Mouse (Mus musculus): ENCODE results near the gene Nuak1.

Gene Nuak1

GRCm38 (mm10) chr10:84447411-84447821, 7.0 kb upstream of the Nuak1 start:
- DNase-seq (ENCODE audit: extremely low spot score), result peak; percentile 69

GRCm38 (mm10) chr10:84446661-84447060, 6.3 kb upstream of the Nuak1 start:
- no peak for DNase-seq (ENCODE audit: extremely low spot score)

DNA sequence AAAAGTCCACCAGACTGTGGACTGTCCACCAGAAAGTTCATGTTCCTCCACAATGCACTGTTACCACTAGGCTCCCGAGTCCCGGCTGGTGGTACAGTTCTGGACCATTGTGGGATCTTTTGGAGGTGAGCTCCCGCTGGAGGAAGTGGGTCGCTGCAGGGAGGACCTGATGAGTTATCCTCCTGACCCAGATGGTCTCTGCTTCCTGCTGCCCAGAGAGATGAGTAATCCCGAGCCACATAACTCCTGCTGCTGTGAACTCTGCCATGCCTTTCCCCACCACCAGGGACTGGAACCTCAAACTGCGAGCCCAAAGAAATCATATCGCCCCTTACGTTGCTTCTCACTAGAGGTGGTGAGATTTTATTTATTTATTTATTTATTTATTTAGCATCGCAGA, 4.0 kb upstream of the Nuak1 start:
- DNase-seq (ENCODE audit: extremely low spot score), result no peak

DNA sequence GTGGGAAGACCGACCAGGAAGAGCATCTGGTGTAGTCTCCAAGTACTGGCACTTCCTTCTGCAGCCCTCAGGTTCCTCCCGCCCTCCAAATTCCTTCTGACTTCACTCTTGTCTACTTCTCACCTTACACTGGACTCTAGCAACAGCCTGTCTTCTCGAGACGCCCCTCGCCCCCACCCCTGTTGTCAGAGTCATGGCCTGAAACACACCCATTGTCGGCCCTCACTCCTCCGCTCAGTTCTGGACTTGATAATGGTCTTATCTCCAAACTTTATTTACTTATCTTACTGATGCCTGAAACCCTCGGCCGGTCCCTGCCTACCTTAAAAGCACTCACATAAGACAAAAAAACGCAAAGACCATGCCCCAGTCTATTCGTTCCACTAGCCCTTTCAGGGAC, 1.4 kb upstream of the Nuak1 start:
- peak; percentile 59 for DNase-seq (ENCODE audit: extremely low spot score)

GRCm38 (mm10) chr10:84441434-84441785, 1.0 kb upstream of the Nuak1 start:
- peak; percentile 74 for DNase-seq (ENCODE audit: extremely low spot score)

- DNase-seq (ENCODE audit: extremely low spot score), result no peak
These were observed 236 bp downstream of the Nuak1 start for GRCm38 (mm10) chr10:84440181-84440540.

DNA sequence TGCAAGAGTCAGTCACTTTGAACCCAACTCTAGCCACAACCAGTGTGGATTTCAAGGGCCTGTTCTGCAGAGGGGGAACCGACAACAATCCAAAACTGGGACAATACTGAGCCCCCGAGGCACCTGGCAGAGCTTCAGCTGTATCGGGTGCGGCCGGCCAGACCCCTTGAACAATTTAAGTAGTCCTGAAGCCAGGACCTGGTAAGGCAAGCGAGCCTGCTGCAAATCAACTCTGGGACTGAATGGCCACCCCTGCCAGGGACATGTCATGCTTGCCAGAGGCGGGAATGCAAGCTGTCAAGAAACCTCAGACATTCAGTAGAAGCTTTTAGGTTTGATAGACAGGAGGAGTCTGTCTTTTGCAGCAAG, 1.2 kb downstream of the Nuak1 start:
- no peak for DNase-seq (ENCODE audit: extremely low spot score)

DNA sequence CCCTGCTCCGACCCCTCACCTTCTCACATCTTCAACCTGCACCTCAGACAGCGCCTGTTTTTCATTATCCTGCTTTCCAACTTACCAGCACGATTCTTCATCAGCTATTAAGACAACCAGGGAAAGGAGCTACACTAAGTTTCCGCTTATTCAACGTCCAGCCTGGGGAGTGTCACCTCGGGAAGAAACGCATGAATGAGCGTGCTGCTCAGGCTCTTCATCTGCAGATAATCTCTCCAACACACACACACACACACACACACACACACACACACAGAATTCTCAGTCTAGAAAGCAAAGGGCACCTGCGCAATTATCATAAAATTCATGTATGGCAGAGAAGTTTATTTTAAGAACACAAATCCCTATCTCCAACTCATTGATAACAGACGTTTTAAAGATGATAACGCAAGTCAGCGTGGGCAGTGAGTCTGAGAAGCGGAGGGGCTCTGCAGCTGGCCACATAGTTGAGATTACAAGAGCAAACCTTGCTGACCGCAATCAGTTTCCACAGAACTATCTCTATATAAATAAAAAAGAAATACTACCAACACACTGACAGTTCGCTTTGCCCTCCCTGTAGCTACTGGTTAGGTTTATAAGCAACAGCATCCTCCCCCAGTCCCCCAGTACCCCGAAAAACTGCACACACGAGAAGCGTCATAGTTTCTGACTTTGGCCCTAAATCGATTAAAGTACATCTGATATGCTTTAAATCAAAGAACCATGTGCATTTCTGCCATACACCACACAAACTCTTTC, 1.8 kb downstream of the Nuak1 start:
- no peak for DNase-seq (ENCODE audit: extremely low spot score)

DNA sequence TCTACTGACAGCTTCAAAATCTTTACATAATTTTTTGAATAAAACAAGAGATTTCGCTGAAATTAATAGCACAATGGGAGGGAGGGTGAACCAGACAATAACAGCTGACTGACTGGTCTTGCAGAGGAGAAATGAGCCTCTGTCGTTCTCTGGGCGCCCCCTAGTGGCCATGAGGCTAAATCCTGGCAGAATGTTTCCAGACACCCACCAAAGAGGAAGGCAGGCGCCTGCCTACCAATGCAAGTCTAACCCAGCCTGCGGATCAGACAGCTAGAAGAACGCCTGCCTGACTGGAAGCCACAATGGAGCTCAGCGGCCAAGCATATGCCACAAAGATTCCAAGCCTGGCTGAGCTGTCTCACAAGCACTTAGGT, 2.4 kb downstream of the Nuak1 start:
- DNase-seq (ENCODE audit: extremely low spot score), result peak; percentile 95

DNA sequence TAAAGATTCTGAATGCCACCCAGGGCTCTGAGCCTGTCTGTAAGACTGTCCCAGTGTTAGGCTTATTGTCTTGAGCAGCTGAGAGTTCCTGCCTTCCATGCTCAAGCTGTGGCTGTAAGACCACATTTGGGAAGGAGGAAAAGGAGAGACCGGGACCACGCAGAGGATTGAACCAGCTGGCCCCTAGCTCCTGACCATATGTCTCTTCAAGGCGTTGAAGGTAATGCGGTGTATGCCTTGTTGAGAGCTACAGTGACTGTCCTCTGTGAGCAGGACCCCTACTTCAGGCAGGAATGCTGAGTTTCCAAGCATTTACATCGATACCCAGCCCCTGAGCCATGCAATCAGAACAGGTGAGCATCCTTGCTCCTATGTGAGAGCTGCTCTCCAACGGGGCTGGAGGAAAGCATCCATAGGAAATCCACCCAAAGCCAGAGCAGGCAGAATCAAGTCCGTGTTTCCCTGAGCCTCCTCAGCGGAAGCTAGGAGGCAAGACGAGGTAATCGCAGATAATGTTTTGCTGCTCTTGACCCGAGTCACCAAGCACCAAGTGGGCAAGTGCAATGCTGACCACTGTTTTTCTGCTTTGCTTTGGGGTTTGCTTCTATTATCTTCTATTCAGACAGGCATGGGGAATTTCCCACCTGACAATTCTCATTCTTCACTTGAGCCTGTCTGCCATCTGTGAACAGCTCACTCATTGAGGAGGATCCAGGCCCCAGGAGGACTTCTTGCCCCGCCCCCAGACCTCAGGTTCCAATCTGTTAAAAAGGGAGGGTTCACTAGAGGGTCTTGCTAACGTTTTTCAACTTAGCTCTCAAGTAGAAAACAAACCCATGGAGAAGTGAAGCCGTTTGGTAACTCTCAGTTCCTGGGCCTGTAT, 3.0 kb downstream of the Nuak1 start:
- DNase-seq (ENCODE audit: extremely low spot score), result no peak

GRCm38 (mm10) chr10:84435930-84436329, 4.5 kb downstream of the Nuak1 start:
- no peak for DNase-seq (ENCODE audit: extremely low spot score)

DNA sequence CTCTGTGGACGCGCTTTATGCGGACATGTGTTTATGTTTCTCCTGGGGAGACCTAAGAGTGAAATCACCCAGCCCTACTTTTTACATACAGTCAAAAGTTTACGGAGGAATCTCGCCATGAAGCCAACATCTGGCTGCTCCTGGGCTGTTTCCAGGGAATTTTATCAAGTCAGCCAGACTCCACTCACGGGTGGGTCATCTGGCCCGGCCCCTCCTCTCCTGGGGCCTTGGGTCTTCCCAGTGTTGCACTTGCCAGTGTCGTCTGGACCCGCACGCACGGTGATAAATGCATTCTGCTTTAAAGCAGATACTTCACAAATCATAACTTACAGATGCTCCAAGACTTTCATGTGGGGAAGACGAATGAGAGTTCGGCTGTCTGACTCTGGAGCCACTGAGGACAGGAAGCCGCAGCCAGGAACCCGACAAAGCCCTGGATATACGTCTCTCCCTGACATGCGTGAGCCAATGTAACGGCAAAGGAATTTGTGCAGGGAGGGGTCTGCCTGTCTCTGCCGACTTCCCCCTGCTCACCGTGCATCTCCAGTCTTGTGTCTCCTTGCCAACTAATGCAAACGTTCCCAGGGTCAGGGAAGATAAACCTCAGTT, 7.1 kb downstream of the Nuak1 start:
- DNase-seq (ENCODE audit: extremely low spot score), result no peak

DNA sequence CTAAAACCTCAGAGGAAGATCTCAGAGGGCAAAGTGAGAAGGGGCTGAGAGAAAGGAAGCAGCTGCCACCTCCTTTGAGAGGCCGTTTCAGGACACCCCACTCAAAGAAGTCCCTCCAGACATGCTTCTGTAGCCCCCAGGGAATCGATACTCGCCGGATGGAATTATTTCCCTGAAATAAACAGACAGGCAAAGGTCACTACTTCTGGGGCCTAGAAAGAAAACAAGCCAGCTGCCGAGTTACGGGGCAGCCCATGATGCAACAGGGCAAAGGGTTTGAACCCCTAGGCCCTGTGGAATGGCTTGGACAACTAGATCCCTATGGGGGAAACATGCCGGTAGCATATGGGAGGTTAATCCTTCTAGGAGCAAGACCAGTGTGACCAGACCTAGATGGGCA, 16.0 kb downstream of the Nuak1 start:
- DNase-seq (ENCODE audit: extremely low spot score), result no peak

DNA sequence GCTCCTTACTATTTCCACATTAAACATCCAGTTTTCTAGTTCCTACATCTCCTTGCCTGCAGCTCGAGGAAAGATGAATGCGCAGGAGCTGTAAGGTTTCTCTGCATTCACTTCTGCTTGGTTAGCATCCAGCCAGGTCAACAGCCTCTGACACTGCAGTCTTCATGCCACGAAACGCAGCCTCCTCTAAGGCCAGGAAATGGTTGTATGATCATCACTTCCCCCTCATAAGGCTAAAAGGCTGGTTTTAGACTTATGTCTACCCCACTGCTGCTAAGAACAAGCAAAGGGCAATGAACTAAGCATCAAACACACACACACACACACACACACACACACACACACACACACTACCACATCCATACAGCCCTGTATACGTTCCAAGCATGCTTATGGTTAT, 16.5 kb downstream of the Nuak1 start:
- no peak for DNase-seq (ENCODE audit: extremely low spot score)

- DNase-seq (ENCODE audit: extremely low spot score), result no peak
These were observed 19.8 kb downstream of the Nuak1 start for GRCm38 (mm10) chr10:84420589-84420988.

GRCm38 (mm10) chr10:84418421-84418820, 22.0 kb downstream of the Nuak1 start:
- no peak for DNase-seq (ENCODE audit: extremely low spot score)

- DNase-seq (ENCODE audit: extremely low spot score), result no peak
These were observed 23.6 kb downstream of the Nuak1 start for GRCm38 (mm10) chr10:84416752-84417151.

GRCm38 (mm10) chr10:84414981-84415700, 25.3 kb downstream of the Nuak1 start:
- no peak for DNase-seq (ENCODE audit: extremely low spot score)

DNA sequence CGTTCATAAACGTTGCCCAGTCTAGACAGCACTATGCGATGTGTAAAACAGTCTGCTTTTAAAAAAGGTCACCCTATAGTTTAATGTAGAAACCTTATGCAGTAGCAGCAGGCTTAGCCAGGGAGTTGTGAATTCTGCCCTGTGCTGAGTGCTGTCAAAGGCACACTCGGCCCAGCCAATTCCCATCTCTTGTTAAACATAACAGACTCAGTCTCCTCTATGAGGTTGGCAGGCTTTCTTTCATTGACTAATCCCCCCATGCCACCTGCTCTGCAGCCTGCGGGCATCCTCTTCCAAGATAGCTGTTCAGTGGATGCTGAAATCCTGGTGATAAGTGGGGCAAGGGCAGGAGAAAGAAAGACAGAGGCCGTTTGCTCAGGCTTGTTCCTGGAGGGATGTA, 27.1 kb downstream of the Nuak1 start:
- DNase-seq (ENCODE audit: extremely low spot score), result no peak

GRCm38 (mm10) chr10:84412326-84412962, 28.0 kb downstream of the Nuak1 start:
- DNase-seq (ENCODE audit: extremely low spot score), result no peak
